Mouse (Mus musculus): ENCODE data around the gene B3galt2. TPM values are rescaled to one million over a fixed set of nuclear protein-coding genes. Genes with fewer than 3 reads are reported as not detected.
"Not testable (repeated sequence)": the region's sequence is repeated elsewhere in the genome, so short reads cannot be mapped to it uniquely, and the experiment has no call there.

Gene B3galt2
- polyA plus RNA-seq, 1 experiment from 2014 or later = 3.8 TPM

GRCm38 (mm10) chr1:143646219-143646618 is 5.8 kb downstream of the B3galt2 start:
- H3K4me3 ChIP-seq = no peak overlapping the region
- 0 out of 2 replicates have a peak overlapping the region, but pooled peaks have one; percentile 15 for H3K27ac ChIP-seq (replicated peaks)
- no peaks in the 10 kb centered on the region for H3K9me3 ChIP-seq
- peaks cover 7% of the 10 kb centered on the region for H3K36me3 ChIP-seq
- 76% methylated on average over 4 of the region's 4 CpGs for WGBS
- H3K27me3 ChIP-seq = no peaks in the 10 kb centered on the region
- H3K9ac ChIP-seq = no peak overlapping the region
- no peak for ATAC-seq (ENCODE audit: low read depth)
- peaks cover 14% of the 10 kb centered on the region; the same call in 1 of the 2 replicates for H3K4me1 ChIP-seq (replicated peaks)
- 0 out of 2 replicates have a peak overlapping the region, but pooled peaks have one; percentile 7 for H3K4me2 ChIP-seq

- Histone ChIP-seq H3K4me2 (no peak overlapping the region), H3K9me3 (no peaks in the 10 kb centered on the region), H3K4me1 (replicated peaks) (peaks cover 8% of the 10 kb centered on the region; the same call in 1 of the 2 replicates), H3K9ac (no peak overlapping the region), H3K27me3 (no peaks in the 10 kb centered on the region), H3K36me3 (peaks cover 13% of the 10 kb centered on the region), H3K4me3 (no peak overlapping the region), H3K27ac (replicated peaks) (no peak overlapping the region)
- ATAC-seq (ENCODE audit: low read depth) = no peak
- WGBS = 92% methylated on average over 2 of the region's 2 CpGs
These were observed 9.9 kb downstream of the B3galt2 start for GRCm38 (mm10) chr1:143650317-143650716.

- Histone ChIP-seq H3K4me2 (no peak overlapping the region), H3K36me3 (peaks cover 13% of the 10 kb centered on the region), H3K4me3 (no peak overlapping the region), H3K9ac (no peak overlapping the region), H3K9me3 (no peaks in the 10 kb centered on the region), H3K27me3 (no peaks in the 10 kb centered on the region), H3K27ac (replicated peaks) (no peak overlapping the region), H3K4me1 (replicated peaks) (no peaks in the 10 kb centered on the region)
- 90% methylated on average over 3 of the region's 3 CpGs for WGBS
- no peak for ATAC-seq (ENCODE audit: low read depth)
These were observed 13.2 kb downstream of the B3galt2 start for GRCm38 (mm10) chr1:143653646-143654045.

GRCm38 (mm10) chr1:143663197-143663596 is 22.7 kb downstream of the B3galt2 start:
- Histone ChIP-seq H3K36me3 (peaks cover 34% of the 10 kb centered on the region), H3K9me3 (no peaks in the 10 kb centered on the region), H3K4me1 (replicated peaks) (no peaks in the 10 kb centered on the region), H3K27ac (replicated peaks) (no peak overlapping the region), H3K9ac (no peak overlapping the region), H3K4me3 (no peak overlapping the region), H3K27me3 (no peaks in the 10 kb centered on the region), H3K4me2 (no peak overlapping the region)
- no peak for ATAC-seq (ENCODE audit: low read depth)
- 95% methylated on average over 2 of the region's 2 CpGs for WGBS

- H3K4me2 ChIP-seq; ATAC-seq (ENCODE audit: low read depth); H3K27ac ChIP-seq (replicated peaks); H3K4me3 ChIP-seq; H3K9me3 ChIP-seq; H3K9ac ChIP-seq; H3K4me1 ChIP-seq (replicated peaks); H3K27me3 ChIP-seq: not testable (repeated sequence)
- 94% methylated on average over 4 of the region's 4 CpGs for WGBS
- peaks cover 38% of the 10 kb centered on the region for H3K36me3 ChIP-seq
These were observed 24.3 kb downstream of the B3galt2 start for GRCm38 (mm10) chr1:143664786-143665185.

- ATAC-seq (ENCODE audit: low read depth) = no peak
- no peak overlapping the region for H3K9ac ChIP-seq
- no peak overlapping the region for H3K27ac ChIP-seq (replicated peaks)
- H3K4me2 ChIP-seq = no peak overlapping the region
- H3K4me3 ChIP-seq = no peak overlapping the region
- no peaks in the 10 kb centered on the region for H3K4me1 ChIP-seq (replicated peaks)
- no peaks in the 10 kb centered on the region for H3K27me3 ChIP-seq
- 83% methylated on average over 4 of the region's 4 CpGs for WGBS
- peaks cover 32% of the 10 kb centered on the region for H3K36me3 ChIP-seq
- H3K9me3 ChIP-seq = no peaks in the 10 kb centered on the region
These were observed 35.4 kb downstream of the B3galt2 start for GRCm38 (mm10) chr1:143675734-143676361.

GRCm38 (mm10) chr1:143681108-143681507 is 40.6 kb downstream of the B3galt2 start:
- 97% methylated on average over 5 of the region's 5 CpGs for WGBS
- H3K4me3 ChIP-seq = no peak overlapping the region
- H3K36me3 ChIP-seq = peaks cover 33% of the 10 kb centered on the region
- no peaks in the 10 kb centered on the region for H3K9me3 ChIP-seq
- no peaks in the 10 kb centered on the region for H3K27me3 ChIP-seq
- no peak overlapping the region for H3K9ac ChIP-seq
- no peaks in the 10 kb centered on the region for H3K4me1 ChIP-seq (replicated peaks)
- no peak for ATAC-seq (ENCODE audit: low read depth)
- no peak overlapping the region for H3K4me2 ChIP-seq
- no peak overlapping the region for H3K27ac ChIP-seq (replicated peaks)

GRCm38 (mm10) chr1:143684849-143685248 is 44.4 kb downstream of the B3galt2 start:
- peaks cover 45% of the 10 kb centered on the region for H3K36me3 ChIP-seq

GRCm38 (mm10) chr1:143701736-143702135 is 61.3 kb downstream of the B3galt2 start:
- no peaks in the 10 kb centered on the region for H3K9me3 ChIP-seq
- under 1% methylated on average over 13 of the region's 13 CpGs for WGBS
- ATAC-seq (ENCODE audit: low read depth) = no peak
- no peaks in the 10 kb centered on the region for H3K27me3 ChIP-seq
- peak overlapping the region; percentile 64 for H3K4me3 ChIP-seq
- 0 out of 2 replicates have a peak overlapping the region, but pooled peaks have one; percentile 95 for H3K27ac ChIP-seq (replicated peaks)
- H3K4me1 ChIP-seq (replicated peaks) = peaks cover 23% of the 10 kb centered on the region
- H3K36me3 ChIP-seq = peaks cover 15% of the 10 kb centered on the region
- H3K4me2 ChIP-seq = peak overlapping the region; percentile 80
- peak overlapping the region; percentile 88 for H3K9ac ChIP-seq

More at GRCm38 (mm10) chr1:143684849-143685248, 44.4 kb downstream of the B3galt2 start:
- no peak overlapping the region for H3K9ac ChIP-seq
- no peak overlapping the region for H3K27ac ChIP-seq (replicated peaks)
- ATAC-seq (ENCODE audit: low read depth) = no peak
- H3K27me3 ChIP-seq = no peaks in the 10 kb centered on the region
- no peak overlapping the region for H3K4me3 ChIP-seq
- H3K9me3 ChIP-seq = no peaks in the 10 kb centered on the region
- no peak overlapping the region for H3K4me2 ChIP-seq
- WGBS = 88% methylated on average over 3 of the region's 3 CpGs
- no peaks in the 10 kb centered on the region for H3K4me1 ChIP-seq (replicated peaks)

GRCm38 (mm10) chr1:143702141-143702740 is 61.8 kb downstream of the B3galt2 start:
- no peaks in the 10 kb centered on the region for H3K9me3 ChIP-seq
- peak; percentile 77 for ATAC-seq (ENCODE audit: low read depth)
- H3K27me3 ChIP-seq = no peaks in the 10 kb centered on the region
- H3K9ac ChIP-seq = peak overlapping the region; percentile 88
- peak overlapping the region; percentile 64 for H3K4me3 ChIP-seq
- peak overlapping the region; percentile 95 for H3K27ac ChIP-seq (replicated peaks)
- H3K36me3 ChIP-seq = peaks cover 11% of the 10 kb centered on the region
- peak overlapping the region; percentile 80 for H3K4me2 ChIP-seq
- H3K4me1 ChIP-seq (replicated peaks) = peaks cover 23% of the 10 kb centered on the region
- 2% methylated on average over 45 of the region's 48 CpGs for WGBS

- peaks cover 7% of the 10 kb centered on the region for H3K36me3 ChIP-seq
- peak within 1 kb of the TSS; percentile 64 for H3K4me3 ChIP-seq
- WGBS = 0% methylated on average over 61 of the region's 74 CpGs
- peak within 1 kb of the TSS; percentile 80 for H3K4me2 ChIP-seq
- H3K27ac ChIP-seq (replicated peaks) = peak within 1 kb of the TSS; percentile 95
- no peaks in the 10 kb centered on the region for H3K9me3 ChIP-seq
- H3K9ac ChIP-seq = peak within 1 kb of the TSS; percentile 88
- peaks cover 23% of the 10 kb centered on the region for H3K4me1 ChIP-seq (replicated peaks)
- H3K27me3 ChIP-seq = no peaks in the 10 kb centered on the region
- ATAC-seq (ENCODE audit: low read depth) = peak; percentile 99
These were observed 62.3 kb downstream of the B3galt2 start, which contains the start of gene Cdc73 for GRCm38 (mm10) chr1:143702741-143703262. Gene Cdc73, minus strand, starts transcription at chr1:143702893.

All from neural tube, embryonic 13.5 days (tissue).